Mouse (Mus musculus): ENCODE data around the gene Ephb1. TPM values are rescaled to one million over a fixed set of nuclear protein-coding genes. Genes with fewer than 3 reads are reported as not detected.

Ephb1 gene
- total and polyA plus RNA-seq, 3 experiments, result not detected

GRCm38 (mm10) chr9:102263760-102264159 lies 90.7 kb downstream of the Ephb1 start:
- Histone ChIP-seq H3K9ac (ENCODE audit: control insufficient read depth, low read depth, low read length, poor library complexity, severe bottlenecking) (no peak overlapping the region), H3K36me3 (ENCODE audit: control insufficient read depth in 1 of 2, insufficient read depth in 2 of 2, low read length in 2 of 2) (no peaks in the 10 kb centered on the region), H3K27ac (ENCODE audit: control insufficient read depth, low read depth, low read length) (no peak overlapping the region), H3K79me2 (ENCODE audit: control insufficient read depth, insufficient read depth, low read length, poor library complexity) (no peaks in the 10 kb centered on the region), H3K27me3 (ENCODE audit: control insufficient read depth in 1 of 2, insufficient read depth in 2 of 2, low read length in 2 of 2) (no peaks in the 10 kb centered on the region), H3K4me1 (ENCODE audit: control insufficient read depth in 1 of 2, insufficient read depth in 2 of 2, low read length in 2 of 2) (no peaks in the 10 kb centered on the region), H3K9me3 (replicated peaks; ENCODE audit: insufficient read depth, low read length) (no peaks in the 10 kb centered on the region), H3K4me3 (ENCODE audit: control insufficient read depth in 1 of 2, insufficient read depth in 1 of 2, low read depth in 2 of 2, low read length in 2 of 2) (no peak overlapping the region)
- TF ChIP-seq USF2 (IDR thresholded peaks at IDR 0.05; ENCODE audit: borderline replicate concordance in 1 of 2, insufficient read depth in 1 of 2, low read depth in 1 of 2, low read length in 2 of 2) (no peak), TBP (IDR thresholded peaks at IDR 0.05; ENCODE audit: low read depth, low read length) (no peak), POLR2AphosphoS2 (IDR thresholded peaks at IDR 0.05; ENCODE audit: low read length) (no peak), MAFK (IDR thresholded peaks at IDR 0.05; ENCODE audit: borderline replicate concordance, low read depth, low read length) (no peak), TCF12 (IDR thresholded peaks at IDR 0.05; ENCODE audit: low read depth, low read length) (no peak), HCFC1 (IDR thresholded peaks at IDR 0.05; ENCODE audit: low read depth, low read length) (no peak), RAD21 (IDR thresholded peaks at IDR 0.05; ENCODE audit: low read depth, low read length) (no peak), MEF2A (IDR thresholded peaks at IDR 0.05; ENCODE audit: extremely low read depth, insufficient replicate concordance, low read depth, low read length, poor library complexity, severe bottlenecking) (no peak), MAZ (IDR thresholded peaks at IDR 0.05; ENCODE audit: low read depth, low read length) (no peak), SMC3 (IDR thresholded peaks at IDR 0.05; ENCODE audit: low read depth, low read length) (no peak), MYC (IDR thresholded peaks at IDR 0.05; ENCODE audit: low read depth, low read length) (no peak), JUND (IDR thresholded peaks at IDR 0.05; ENCODE audit: low read depth, low read length) (no peak), CHD1 (IDR thresholded peaks at IDR 0.05; ENCODE audit: low read depth, low read length) (no peak), ZKSCAN1 (IDR thresholded peaks at IDR 0.05; ENCODE audit: low read depth, low read length) (no peak), ETS1 (IDR thresholded peaks at IDR 0.05; ENCODE audit: low read depth, low read length) (no peak), TAL1 (IDR thresholded peaks at IDR 0.05; ENCODE audit: low read length) (no peak), NRF1 (IDR thresholded peaks at IDR 0.05; ENCODE audit: insufficient read depth, low read depth, low read length, poor library complexity, severe bottlenecking) (no peak), EP300 (IDR thresholded peaks at IDR 0.05; ENCODE audit: low read depth in 1 of 2, low read length in 2 of 2) (no peak), SIN3A (IDR thresholded peaks at IDR 0.05; ENCODE audit: low read length) (no peak), GABPA (IDR thresholded peaks at IDR 0.05; ENCODE audit: low read depth, low read length) (no peak)
- DNase-seq (ENCODE audit: low read depth, low spot score), result no peak

GRCm38 (mm10) chr9:102262100-102262501 lies 92.4 kb downstream of the Ephb1 start:
- DNase-seq (ENCODE audit: low read depth, low spot score), result no peak
- H3K9me3 ChIP-seq (replicated peaks; ENCODE audit: insufficient read depth, low read length), result no peaks in the 10 kb centered on the region
- no peak for TF ChIP-seq NRF1 (IDR thresholded peaks at IDR 0.05; ENCODE audit: insufficient read depth, low read depth, low read length, poor library complexity, severe bottlenecking)
- no peak for TF ChIP-seq CHD2 (IDR thresholded peaks at IDR 0.05; ENCODE audit: low read length)
- no peak for TF ChIP-seq CTCF (IDR thresholded peaks at IDR 0.05 in 2 of 3, conservative IDR thresholded peaks at IDR 0.05 in 1 of 3; ENCODE audit: control insufficient read depth in 1 of 3, insufficient read depth in 1 of 3, low read depth in 2 of 3, low read length in 3 of 3, poor library complexity in 1 of 3, severe bottlenecking in 1 of 3)
- TF ChIP-seq SIN3A (IDR thresholded peaks at IDR 0.05; ENCODE audit: low read length), result no peak
- TF ChIP-seq POLR2A (IDR thresholded peaks at IDR 0.05; ENCODE audit: control insufficient read depth in 1 of 2, insufficient read depth in 1 of 2, low read depth in 1 of 2, low read length in 2 of 2, poor library complexity in 1 of 2), result no peak
- no peak for TF ChIP-seq MEF2A (IDR thresholded peaks at IDR 0.05; ENCODE audit: extremely low read depth, insufficient replicate concordance, low read depth, low read length, poor library complexity, severe bottlenecking)
- TF ChIP-seq TAL1 (IDR thresholded peaks at IDR 0.05; ENCODE audit: low read length), result no peak
- TF ChIP-seq ZKSCAN1 (IDR thresholded peaks at IDR 0.05; ENCODE audit: low read depth, low read length), result no peak
- no peak for TF ChIP-seq KAT2A (conservative IDR thresholded peaks at IDR 0.05; ENCODE audit: low read depth, low read length)
- TF ChIP-seq ZC3H11A (IDR thresholded peaks at IDR 0.05; ENCODE audit: low read depth, low read length), result no peak
- no peak for TF ChIP-seq BHLHE40 (IDR thresholded peaks at IDR 0.05; ENCODE audit: borderline replicate concordance, low read depth, low read length)
- TF ChIP-seq USF2 (IDR thresholded peaks at IDR 0.05; ENCODE audit: borderline replicate concordance in 1 of 2, insufficient read depth in 1 of 2, low read depth in 1 of 2, low read length in 2 of 2), result no peak
- TF ChIP-seq RAD21 (IDR thresholded peaks at IDR 0.05; ENCODE audit: low read depth, low read length), result no peak
- no peak for TF ChIP-seq TCF12 (IDR thresholded peaks at IDR 0.05; ENCODE audit: low read depth, low read length)
- TF ChIP-seq JUND (IDR thresholded peaks at IDR 0.05; ENCODE audit: low read depth, low read length), result no peak
- no peak for TF ChIP-seq E2F4 (IDR thresholded peaks at IDR 0.05; ENCODE audit: borderline replicate concordance, low read depth, low read length)

More at GRCm38 (mm10) chr9:102262100-102262501, 92.4 kb downstream of the Ephb1 start:
- Histone ChIP-seq H3K27ac (ENCODE audit: control insufficient read depth, low read depth, low read length) (no peak overlapping the region), H3K27me3 (ENCODE audit: control insufficient read depth in 1 of 2, insufficient read depth in 2 of 2, low read length in 2 of 2) (no peaks in the 10 kb centered on the region), H3K36me3 (ENCODE audit: control insufficient read depth in 1 of 2, insufficient read depth in 2 of 2, low read length in 2 of 2) (no peaks in the 10 kb centered on the region), H3K4me1 (ENCODE audit: control insufficient read depth in 1 of 2, insufficient read depth in 2 of 2, low read length in 2 of 2) (no peaks in the 10 kb centered on the region), H3K9ac (ENCODE audit: control insufficient read depth, low read depth, low read length, poor library complexity, severe bottlenecking) (no peak overlapping the region), H3K79me2 (ENCODE audit: control insufficient read depth, insufficient read depth, low read length, poor library complexity) (no peaks in the 10 kb centered on the region), H3K4me3 (ENCODE audit: control insufficient read depth in 1 of 2, insufficient read depth in 1 of 2, low read depth in 2 of 2, low read length in 2 of 2) (no peak overlapping the region)
